Comparison of ENCODE assay signal across 21 mouse cellular contexts in genomic region chr10:25393721-25394120, GRCm38 (mm10).
"Had no signal": no experiment of that assay in that cellular context is flagged by ENCODE, and none has a peak within 500 bp of the region (broad histone marks: within the 10 kb centered on the region; RNA-seq: fewer than 3 reads in every experiment).

No protein-coding gene starts in this region.

- ATAC-seq: liver, postnatal 0 days; midbrain, embryonic 13.5 days; midbrain, embryonic 15.5 days had no signal

- H3K27ac ChIP-seq: liver, embryonic 13.5 days; liver, embryonic 15.5 days; macrophage; midbrain, embryonic 13.5 days; midbrain, embryonic 15.5 days; neural tube, embryonic 13.5 days; neural tube, embryonic 15.5 days had no signal

- H3K27me3 ChIP-seq: liver, embryonic 13.5 days; liver, embryonic 15.5 days; megakaryocyte, embryonic 14.5 days; midbrain, embryonic 13.5 days; midbrain, embryonic 15.5 days; neural tube, embryonic 13.5 days; neural tube, embryonic 15.5 days had no signal

- H3K4me2 ChIP-seq: liver, embryonic 11.5 days; liver, embryonic 13.5 days; liver, embryonic 15.5 days; midbrain, embryonic 11.5 days; midbrain, embryonic 13.5 days; midbrain, embryonic 15.5 days; neural tube, embryonic 13.5 days; neural tube, embryonic 15.5 days had no signal

- H3K4me1 ChIP-seq: midbrain, embryonic 15.5 days; neural tube, embryonic 15.5 days had no signal

- H3K36me3 ChIP-seq: liver, embryonic 13.5 days; liver, embryonic 15.5 days; midbrain, embryonic 13.5 days; midbrain, embryonic 15.5 days; neural tube, embryonic 13.5 days; neural tube, embryonic 15.5 days had no signal

- H3K9me3 ChIP-seq: liver, embryonic 13.5 days; liver, embryonic 15.5 days; megakaryocyte, embryonic 14.5 days; midbrain, embryonic 13.5 days; midbrain, embryonic 15.5 days; neural tube, embryonic 13.5 days; neural tube, embryonic 15.5 days had no signal

- H3K9ac ChIP-seq: liver, embryonic 13.5 days; liver, embryonic 15.5 days; liver, postnatal 0 days; midbrain, embryonic 13.5 days; midbrain, embryonic 15.5 days; neural tube, embryonic 13.5 days; neural tube, embryonic 15.5 days had no signal

- H3K4me3 ChIP-seq: liver, embryonic 13.5 days; liver, embryonic 15.5 days; megakaryocyte, embryonic 14.5 days; midbrain, embryonic 13.5 days; midbrain, embryonic 15.5 days; neural tube, embryonic 13.5 days; neural tube, embryonic 15.5 days had no signal

- DNase-seq: liver; liver, embryonic 13.5 days; liver, postnatal 0 days; lung, postnatal 10 days; retina, postnatal 1 day; right cerebral cortex, adult 18-20 months; right cerebral cortex, postnatal 25 days; right cerebral cortex, postnatal 4 days; spleen, adult 18-20 months; thymus, adult 18-20 months; thymus, postnatal 25 days; thymus, postnatal 4 days had no signal
